Mouse (Mus musculus) testis, adult 2 months (tissue): Measurements from ENCODE around the gene Eif2a.

ENCODE experiments used
- CTCF ChIP-seq: fragments of 200-500 bp; IDR thresholded peaks from 2 replicates; pipeline ENCODE4 v1.5.1; 2012; ENCODE audit warnings: low read depth, mild to moderate bottlenecking, inconsistent platforms, low read length, moderate library complexity; ENCODE audit not compliant: control insufficient read depth, insufficient read depth, insufficient replicate concordance
- POLR2A ChIP-seq: fragments of 200-500 bp; IDR thresholded peaks from 2 replicates; pipeline ENCODE4 v1.6.1; 2012; ENCODE audit warnings: low read depth, mild to moderate bottlenecking, inconsistent platforms, low read length, moderate library complexity; ENCODE audit not compliant: control insufficient read depth

DNA sequence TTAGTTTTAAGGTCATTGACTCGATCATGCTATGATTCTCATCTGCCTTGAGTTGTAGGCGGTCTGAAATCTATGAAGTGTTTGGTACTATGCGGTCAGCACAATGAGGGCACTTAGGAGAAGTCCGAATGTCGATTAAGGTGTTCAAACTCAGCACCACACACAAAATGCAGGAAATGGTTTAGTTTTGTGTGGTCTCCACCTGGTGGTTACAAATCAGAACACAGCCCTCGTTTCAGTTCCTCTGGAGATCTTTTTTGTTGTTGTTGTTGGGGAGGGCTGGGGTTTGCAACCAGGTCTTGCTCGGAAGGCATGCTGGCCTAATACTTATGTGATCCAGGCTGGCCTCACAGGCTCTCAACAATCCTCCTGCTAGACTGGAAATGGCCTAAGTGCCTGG is 34.8 kb upstream of the Eif2a start:
- TF ChIP-seq CTCF (no peak), POLR2A (no peak)
